Mouse (Mus musculus): ENCODE data around the gene Celf5.

- TF ChIP-seq POLR2A (IDR thresholded peaks at IDR 0.05; ENCODE audit: low read depth, low read length) (no peak), CTCF (IDR thresholded peaks at IDR 0.05; ENCODE audit: extremely low read depth, insufficient read depth, insufficient read length, insufficient replicate concordance) (no peak)
These were observed 50.2 kb downstream of the Celf5 start for GRCm38 (mm10) chr10:81432169-81432867.

All from spleen, adult 2 months (tissue).